Mouse (Mus musculus): Measurements from ENCODE around the gene Cbfa2t3.

GRCm38 (mm10) chr8:122682820-122683219, 16.1 kb downstream of the Cbfa2t3 start:
- no peak for TF ChIP-seq POLR2A (IDR thresholded peaks at IDR 0.05; ENCODE audit: insufficient read depth, low read depth, low read length)
- TF ChIP-seq CTCF (IDR thresholded peaks at IDR 0.05; ENCODE audit: insufficient read depth, low read depth, low read length), result no peak
